Mouse (Mus musculus): ENCODE measurements around the gene Mpv17l2. TPM values are rescaled to one million over a fixed set of nuclear protein-coding genes. Genes with fewer than 3 reads are reported as not detected.

Gene Mpv17l2
- total and polyA plus RNA-seq, 2 experiments from 2014 or later: 53.9 to 56.1 TPM

- no peak overlapping the region for H3K4me3 ChIP-seq (ENCODE audit: low read length)
- H3K9me3 ChIP-seq (ENCODE audit: low read length): no peaks in the 10 kb centered on the region
- WGBS: 86% methylated on average over 40 of the region's 40 CpGs
- no peaks in the 10 kb centered on the region for H3K27me3 ChIP-seq (ENCODE audit: insufficient read depth, low read length)
- no peak overlapping the region for H3K4me2 ChIP-seq (ENCODE audit: low read depth, low read length)
- DNase-seq (ENCODE audit: low spot score) (no peak), ATAC-seq (no peak)
- no peak for TF ChIP-seq CTCF (IDR thresholded peaks at IDR 0.05; ENCODE audit: low read depth)
- no peak overlapping the region for H3K9ac ChIP-seq (replicated peaks; ENCODE audit: low read length)
- H3K27ac ChIP-seq: no peak overlapping the region
- no peaks in the 10 kb centered on the region for H3K36me3 ChIP-seq (ENCODE audit: insufficient read depth, low read length)
- no peaks in the 10 kb centered on the region for H3K4me1 ChIP-seq (ENCODE audit: insufficient read depth, low read length)
Measured at GRCm38 (mm10) chr8:70716521-70717400, 44.0 kb downstream of the Mpv17l2 start.

- Histone ChIP-seq H3K9me3 (ENCODE audit: low read length) (no peaks in the 10 kb centered on the region), H3K9ac (replicated peaks; ENCODE audit: low read length) (no peak overlapping the region), H3K36me3 (ENCODE audit: insufficient read depth, low read length) (no peaks in the 10 kb centered on the region), H3K4me1 (ENCODE audit: insufficient read depth, low read length) (no peaks in the 10 kb centered on the region), H3K27ac (no peak overlapping the region), H3K27me3 (ENCODE audit: insufficient read depth, low read length) (no peaks in the 10 kb centered on the region), H3K4me3 (ENCODE audit: low read length) (no peak overlapping the region), H3K4me2 (ENCODE audit: low read depth, low read length) (no peak overlapping the region)
- no peak for DNase-seq (ENCODE audit: low spot score)
- ATAC-seq: no peak
- no peak for TF ChIP-seq CTCF (IDR thresholded peaks at IDR 0.05; ENCODE audit: low read depth)
- WGBS: 70% methylated on average over 2 of the region's 2 CpGs
Measured at GRCm38 (mm10) chr8:70715086-70715485, 45.7 kb downstream of the Mpv17l2 start.

- Histone ChIP-seq H3K9me3 (ENCODE audit: low read length) (no peaks in the 10 kb centered on the region), H3K27me3 (ENCODE audit: insufficient read depth, low read length) (no peaks in the 10 kb centered on the region), H3K27ac (no peak overlapping the region), H3K4me1 (ENCODE audit: insufficient read depth, low read length) (no peaks in the 10 kb centered on the region), H3K4me3 (ENCODE audit: low read length) (no peak overlapping the region), H3K4me2 (ENCODE audit: low read depth, low read length) (no peak overlapping the region), H3K36me3 (ENCODE audit: insufficient read depth, low read length) (no peaks in the 10 kb centered on the region), H3K9ac (replicated peaks; ENCODE audit: low read length) (no peak overlapping the region)
- 78% methylated on average over 7 of the region's 7 CpGs for WGBS
- ATAC-seq (no peak), DNase-seq (ENCODE audit: low spot score) (no peak)
- TF ChIP-seq CTCF (IDR thresholded peaks at IDR 0.05; ENCODE audit: low read depth): no peak
Measured at GRCm38 (mm10) chr8:70713991-70714390, 46.8 kb downstream of the Mpv17l2 start.

- no peaks in the 10 kb centered on the region for H3K36me3 ChIP-seq (ENCODE audit: insufficient read depth, low read length)
- no peak overlapping the region for H3K27ac ChIP-seq
- no peaks in the 10 kb centered on the region for H3K27me3 ChIP-seq (ENCODE audit: insufficient read depth, low read length)
- DNase-seq (ENCODE audit: low spot score): no peak
- 87% methylated on average over 11 of the region's 11 CpGs for WGBS
- no peak overlapping the region for H3K4me3 ChIP-seq (ENCODE audit: low read length)
- no peak overlapping the region for H3K9ac ChIP-seq (replicated peaks; ENCODE audit: low read length)
- H3K4me2 ChIP-seq (ENCODE audit: low read depth, low read length): no peak overlapping the region
- no peak for TF ChIP-seq CTCF (IDR thresholded peaks at IDR 0.05; ENCODE audit: low read depth)
- no peak for ATAC-seq
- H3K9me3 ChIP-seq (ENCODE audit: low read length): no peaks in the 10 kb centered on the region
- no peaks in the 10 kb centered on the region for H3K4me1 ChIP-seq (ENCODE audit: insufficient read depth, low read length)
Measured at GRCm38 (mm10) chr8:70711041-70711440, 49.7 kb downstream of the Mpv17l2 start.

GRCm38 (mm10) chr8:70710296-70710695 is 50.5 kb downstream of the Mpv17l2 start:
- ATAC-seq (no peak), DNase-seq (ENCODE audit: low spot score) (no peak)
- no peaks in the 10 kb centered on the region for H3K36me3 ChIP-seq (ENCODE audit: insufficient read depth, low read length)
- H3K4me3 ChIP-seq (ENCODE audit: low read length): no peak overlapping the region
- no peaks in the 10 kb centered on the region for H3K9me3 ChIP-seq (ENCODE audit: low read length)
- H3K4me1 ChIP-seq (ENCODE audit: insufficient read depth, low read length): no peaks in the 10 kb centered on the region
- WGBS: 62% methylated on average over 1 of the region's 1 CpGs
- TF ChIP-seq CTCF (IDR thresholded peaks at IDR 0.05; ENCODE audit: low read depth): no peak
- no peak overlapping the region for H3K9ac ChIP-seq (replicated peaks; ENCODE audit: low read length)
- H3K27me3 ChIP-seq (ENCODE audit: insufficient read depth, low read length): no peaks in the 10 kb centered on the region
- no peak overlapping the region for H3K27ac ChIP-seq
- H3K4me2 ChIP-seq (ENCODE audit: low read depth, low read length): no peak overlapping the region

- no peak for TF ChIP-seq CTCF (IDR thresholded peaks at IDR 0.05; ENCODE audit: low read depth)
- Histone ChIP-seq H3K4me2 (ENCODE audit: low read depth, low read length) (no peak overlapping the region), H3K9ac (replicated peaks; ENCODE audit: low read length) (no peak overlapping the region), H3K27me3 (ENCODE audit: insufficient read depth, low read length) (no peaks in the 10 kb centered on the region), H3K4me1 (ENCODE audit: insufficient read depth, low read length) (no peaks in the 10 kb centered on the region), H3K27ac (no peak overlapping the region), H3K9me3 (ENCODE audit: low read length) (no peaks in the 10 kb centered on the region), H3K4me3 (ENCODE audit: low read length) (no peak overlapping the region), H3K36me3 (ENCODE audit: insufficient read depth, low read length) (no peaks in the 10 kb centered on the region)
- no peak for ATAC-seq
- DNase-seq (ENCODE audit: low spot score): no peak
- 93% methylated on average over 9 of the region's 9 CpGs for WGBS
Measured at GRCm38 (mm10) chr8:70709794-70710193, 51.0 kb downstream of the Mpv17l2 start.

Small RNAs within 50 kb of the gene (microRNA-seq; reads per million reads assigned to microRNA genes)
- 0.36 to 0.88 reads per million in 2 experiments for gene Mir7240

Other genes with a start within 250 kb of the Mpv17l2 start
- 532 and 593 TPM in 2 replicates for gene Fkbp8, start 233.2 kb downstream of the Mpv17l2 start, total RNA-seq (2014; rRNA removed)
- gene Fkbp8, start 233.2 kb downstream of the Mpv17l2 start, polyA plus RNA-seq (2015; fragmentation: Nextera tagmentation; extraction: Ambion mirVana): 343 and 360 TPM in 2 replicates
- 48.7 and 56.8 TPM in 2 replicates for gene Kxd1, start 233.0 kb downstream of the Mpv17l2 start, total RNA-seq (2014; rRNA removed)
- 53.8 and 56.6 TPM in 2 replicates for gene Kxd1, start 233.0 kb downstream of the Mpv17l2 start, polyA plus RNA-seq (2015; fragmentation: Nextera tagmentation; extraction: Ambion mirVana)
- 15.6 and 16.7 TPM in 2 replicates for gene Ell, start 221.5 kb downstream of the Mpv17l2 start, total RNA-seq (2014; rRNA removed)
- gene Ell, start 221.5 kb downstream of the Mpv17l2 start, polyA plus RNA-seq (2015; fragmentation: Nextera tagmentation; extraction: Ambion mirVana): 10.0 and 10.8 TPM in 2 replicates
- gene Isyna1, start 166.6 kb downstream of the Mpv17l2 start, total RNA-seq (2014; rRNA removed): 152 and 207 TPM in 2 replicates
- 99.3 and 113 TPM in 2 replicates for gene Isyna1, start 166.6 kb downstream of the Mpv17l2 start, polyA plus RNA-seq (2015; fragmentation: Nextera tagmentation; extraction: Ambion mirVana)
- 248 and 349 TPM in 2 replicates for gene Ssbp4, start 152.1 kb downstream of the Mpv17l2 start, total RNA-seq (2014; rRNA removed)
- 188 and 189 TPM in 2 replicates for gene Ssbp4, start 152.1 kb downstream of the Mpv17l2 start, polyA plus RNA-seq (2015; fragmentation: Nextera tagmentation; extraction: Ambion mirVana)
- gene Lrrc25, start 144.8 kb downstream of the Mpv17l2 start, total RNA-seq (2014; rRNA removed): 0.65 and 3.3 TPM in 2 replicates
- gene Lrrc25, start 144.8 kb downstream of the Mpv17l2 start, polyA plus RNA-seq (2015; fragmentation: Nextera tagmentation; extraction: Ambion mirVana): 1.3 and 1.5 TPM in 2 replicates
- 1.7 TPM in 1 of 2 replicates, not detected in the other for gene Gdf15, start 128.5 kb downstream of the Mpv17l2 start, total RNA-seq (2014; rRNA removed)
- 0.25 and 0.41 TPM in 2 replicates for gene Gdf15, start 128.5 kb downstream of the Mpv17l2 start, polyA plus RNA-seq (2015; fragmentation: Nextera tagmentation; extraction: Ambion mirVana)
- gene Pgpep1, start 100.6 kb downstream of the Mpv17l2 start, total RNA-seq (2014; rRNA removed): 65.7 and 68.4 TPM in 2 replicates
- 44.2 and 56.5 TPM in 2 replicates for gene Pgpep1, start 100.6 kb downstream of the Mpv17l2 start, polyA plus RNA-seq (2015; fragmentation: Nextera tagmentation; extraction: Ambion mirVana)
- 301 and 453 TPM in 2 replicates for gene Lsm4, start 87.7 kb downstream of the Mpv17l2 start, total RNA-seq (2014; rRNA removed)
- 188 and 190 TPM in 2 replicates for gene Lsm4, start 87.7 kb downstream of the Mpv17l2 start, polyA plus RNA-seq (2015; fragmentation: Nextera tagmentation; extraction: Ambion mirVana)
- 486 and 650 TPM in 2 replicates for gene Jund, start 62.0 kb downstream of the Mpv17l2 start, total RNA-seq (2014; rRNA removed)
- 90.4 and 96.3 TPM in 2 replicates for gene Jund, start 62.0 kb downstream of the Mpv17l2 start, polyA plus RNA-seq (2015; fragmentation: Nextera tagmentation; extraction: Ambion mirVana)
- 0.05 and 0.18 TPM in 2 replicates for gene Iqcn, start 57.5 kb downstream of the Mpv17l2 start, total RNA-seq (2014; rRNA removed)
- 0.05 and 0.08 TPM in 2 replicates for gene Iqcn, start 57.5 kb downstream of the Mpv17l2 start, polyA plus RNA-seq (2015; fragmentation: Nextera tagmentation; extraction: Ambion mirVana)
- not detected in 2 replicates for gene Gm3336, start 42.4 kb downstream of the Mpv17l2 start, total RNA-seq (2014; rRNA removed)
- not detected in 2 replicates for gene Gm3336, start 42.4 kb downstream of the Mpv17l2 start, polyA plus RNA-seq (2015; fragmentation: Nextera tagmentation; extraction: Ambion mirVana)
- 0.26 and 0.72 TPM in 2 replicates for gene Pde4c, start 37.2 kb downstream of the Mpv17l2 start, total RNA-seq (2014; rRNA removed)
- gene Pde4c, start 37.2 kb downstream of the Mpv17l2 start, polyA plus RNA-seq (2015; fragmentation: Nextera tagmentation; extraction: Ambion mirVana): 0.20 and 0.31 TPM in 2 replicates
- 610 and 693 TPM in 2 replicates for gene Rab3a, start 6.3 kb downstream of the Mpv17l2 start, total RNA-seq (2014; rRNA removed)
- 693 and 724 TPM in 2 replicates for gene Rab3a, start 6.3 kb downstream of the Mpv17l2 start, polyA plus RNA-seq (2015; fragmentation: Nextera tagmentation; extraction: Ambion mirVana)
- 162 and 176 TPM in 2 replicates for gene Pik3r2, start 15.8 kb upstream of the Mpv17l2 start, total RNA-seq (2014; rRNA removed)
- 101 and 103 TPM in 2 replicates for gene Pik3r2, start 15.8 kb upstream of the Mpv17l2 start, polyA plus RNA-seq (2015; fragmentation: Nextera tagmentation; extraction: Ambion mirVana)
- gene Mast3, start 44.1 kb upstream of the Mpv17l2 start, total RNA-seq (2014; rRNA removed): 35.2 and 42.1 TPM in 2 replicates
- gene Mast3, start 44.1 kb upstream of the Mpv17l2 start, polyA plus RNA-seq (2015; fragmentation: Nextera tagmentation; extraction: Ambion mirVana): 16.2 and 16.7 TPM in 2 replicates
- not detected in 2 replicates for gene Il12rb1, start 47.5 kb upstream of the Mpv17l2 start, total RNA-seq (2014; rRNA removed)
- gene Il12rb1, start 47.5 kb upstream of the Mpv17l2 start, polyA plus RNA-seq (2015; fragmentation: Nextera tagmentation; extraction: Ambion mirVana): not detected in 2 replicates
- 12.1 and 17.1 TPM in 2 replicates for gene Arrdc2, start 78.8 kb upstream of the Mpv17l2 start, total RNA-seq (2014; rRNA removed)
- gene Arrdc2, start 78.8 kb upstream of the Mpv17l2 start, polyA plus RNA-seq (2015; fragmentation: Nextera tagmentation; extraction: Ambion mirVana): 4.6 and 4.9 TPM in 2 replicates
- gene Kcnn1, start 102.3 kb upstream of the Mpv17l2 start, total RNA-seq (2014; rRNA removed): 29.8 and 33.6 TPM in 2 replicates
- gene Kcnn1, start 102.3 kb upstream of the Mpv17l2 start, polyA plus RNA-seq (2015; fragmentation: Nextera tagmentation; extraction: Ambion mirVana): 7.8 and 10.8 TPM in 2 replicates
- 36.0 and 45.1 TPM in 2 replicates for gene Ccdc124, start 113.0 kb upstream of the Mpv17l2 start, total RNA-seq (2014; rRNA removed)
- 145 and 154 TPM in 2 replicates for gene Ccdc124, start 113.0 kb upstream of the Mpv17l2 start, polyA plus RNA-seq (2015; fragmentation: Nextera tagmentation; extraction: Ambion mirVana)
- gene Slc5a5, start 131.8 kb upstream of the Mpv17l2 start, total RNA-seq (2014; rRNA removed): 2.5 and 2.8 TPM in 2 replicates
- 4.2 and 4.3 TPM in 2 replicates for gene Slc5a5, start 131.8 kb upstream of the Mpv17l2 start, polyA plus RNA-seq (2015; fragmentation: Nextera tagmentation; extraction: Ambion mirVana)
- 1,411 and 1,940 TPM in 2 replicates for gene Rpl18a, start 136.5 kb upstream of the Mpv17l2 start, total RNA-seq (2014; rRNA removed)
- gene Rpl18a, start 136.5 kb upstream of the Mpv17l2 start, polyA plus RNA-seq (2015; fragmentation: Nextera tagmentation; extraction: Ambion mirVana): 2,686 and 2,710 TPM in 2 replicates
- gene Map1s, start 145.0 kb upstream of the Mpv17l2 start, total RNA-seq (2014; rRNA removed): 98.1 and 98.6 TPM in 2 replicates
- 52.3 and 54.4 TPM in 2 replicates for gene Map1s, start 145.0 kb upstream of the Mpv17l2 start, polyA plus RNA-seq (2015; fragmentation: Nextera tagmentation; extraction: Ambion mirVana)